Mouse (Mus musculus) heart, embryonic 13.5 days (tissue): Measurements from ENCODE around the gene Med24. TPM values are rescaled to one million over a fixed set of nuclear protein-coding genes. Genes with fewer than 3 reads are reported as not detected.
A peak's percentile ranks its signal among the peaks of the same experiment; 100 is the strongest.
"Not testable (repeated sequence)": the region's sequence is repeated elsewhere in the genome, so short reads cannot be mapped to it uniquely, and the experiment has no call there.

Source experiments
- ATAC-seq: fragments of 200-750 bp; cut with Nextera tagmentation; 2 replicates; pipeline ENCODE4 v1.8.0; 2017; ENCODE audit warnings: moderate TSS enrichment; ENCODE audit not compliant: insufficient number of reproducible peaks, low FRiP score, low TSS enrichment; ENCODE audit errors: extremely low read depth
- H3K27ac ChIP-seq: fragments of 300-500 bp; sonication (generic); replicated peaks from 2 replicates; pipeline ENCODE4 v1.5.1; 2015; ENCODE audit warnings: moderate library complexity, mild to moderate bottlenecking, inconsistent platforms
- H3K27me3 ChIP-seq: fragments of 300-500 bp; sonication (generic); replicated peaks from 2 replicates; pipeline ENCODE4 v1.6.1; 2015; ENCODE audit warnings: mild to moderate bottlenecking, inconsistent platforms
- H3K36me3 ChIP-seq: fragments of 300-500 bp; sonication (generic); 2 replicates; pipeline ENCODE4 v1.6.1; 2015; ENCODE audit warnings: mild to moderate bottlenecking, inconsistent platforms
- H3K4me1 ChIP-seq: fragments of 300-500 bp; sonication (generic); 2 replicates; pipeline ENCODE4 v1.6.1; 2015; ENCODE audit warnings: inconsistent platforms
- H3K4me2 ChIP-seq: fragments of 300-500 bp; sonication (generic); 2 replicates; pipeline ENCODE4 v1.6.1; 2015; ENCODE audit warnings: inconsistent platforms, mild to moderate bottlenecking, moderate library complexity
- H3K4me3 ChIP-seq: fragments of 300-500 bp; sonication (generic); 2 replicates; pipeline ENCODE4 v1.5.1; 2015; ENCODE audit warnings: moderate library complexity, mild to moderate bottlenecking, inconsistent platforms
- H3K9ac ChIP-seq: fragments of 300-500 bp; sonication (generic); 2 replicates; pipeline ENCODE4 v1.6.1; 2015; ENCODE audit warnings: inconsistent platforms, mild to moderate bottlenecking, moderate library complexity
- H3K9me3 ChIP-seq: fragments of 300-500 bp; sonication (generic); 2 replicates; pipeline ENCODE4 v1.6.1; 2016; ENCODE audit warnings: inconsistent platforms
- WGBS: fragments of 180-500 bp; shearing (Covaris S2); methylation state at CpG from one replicate; pipeline ENCODE4 v1.1.7; 2015; ENCODE audit warnings: mixed read lengths; 5-methylcytosine and 5-hydroxymethylcytosine counted together
- polyA plus RNA-seq: library from polyadenylated mRNA; unstranded; fragments of >200 nt; fragmentation: Nextera tagmentation; extraction: Ambion mirVana; gene quantifications from 2 replicates; pipeline ENCODE4 v1.2.1, GENCODE M21; 2015

Gene Med24
- polyA plus RNA-seq, 1 experiment from 2014 or later: 37.4 TPM

DNA sequence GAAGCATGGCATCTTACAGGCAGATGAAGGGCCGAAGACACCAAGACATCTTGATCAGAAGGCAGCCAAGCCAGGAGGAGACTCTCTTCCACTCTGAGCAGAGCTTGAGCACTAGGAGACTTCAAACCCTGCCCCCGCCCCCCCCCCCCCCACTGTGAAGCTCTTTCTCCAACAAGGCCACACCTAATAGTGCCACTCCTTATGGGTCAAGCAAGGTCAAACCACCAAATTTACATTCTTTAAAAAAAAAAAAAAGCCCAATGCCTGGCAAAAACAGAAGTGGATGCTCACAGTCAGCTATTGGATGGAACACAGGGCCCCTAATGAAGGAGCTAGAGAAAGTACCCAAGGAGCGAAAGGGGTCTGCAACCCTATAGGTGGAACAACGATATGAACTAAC is 48.6 kb downstream of the Med24 start:
- not testable (repeated sequence) for H3K9me3 ChIP-seq, H3K4me2 ChIP-seq, H3K27me3 ChIP-seq, H3K4me3 ChIP-seq, H3K9ac ChIP-seq, ATAC-seq, H3K27ac ChIP-seq
- WGBS: 80% methylated on average over 4 of the region's 4 CpGs
- H3K4me1 ChIP-seq: peaks cover 19% of the 10 kb centered on the region
- peaks cover 13% of the 10 kb centered on the region for H3K36me3 ChIP-seq

DNA sequence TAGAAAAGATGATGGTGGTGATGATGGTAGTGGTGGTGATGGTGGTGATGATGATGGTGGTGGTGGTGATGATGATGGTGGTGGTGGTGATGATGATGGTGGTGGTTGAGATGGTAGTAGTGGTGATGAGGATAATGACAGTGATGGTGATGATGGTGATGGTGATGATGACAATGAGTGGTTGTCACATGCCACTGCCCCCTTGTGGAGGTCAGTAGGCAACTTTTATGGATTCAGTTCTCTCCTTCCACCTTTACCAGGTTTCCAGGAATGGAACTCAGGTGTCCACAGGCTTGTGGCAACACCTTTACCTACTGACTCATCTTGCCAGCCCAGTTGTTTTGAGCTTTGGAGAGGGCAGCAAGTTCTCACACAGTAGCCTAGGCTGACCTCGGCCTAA is 49.2 kb downstream of the Med24 start:
- peaks cover 19% of the 10 kb centered on the region for H3K4me1 ChIP-seq
- H3K4me2 ChIP-seq: no peak overlapping the region
- no peak overlapping the region for H3K27ac ChIP-seq
- no peak overlapping the region for H3K4me3 ChIP-seq
- no peak overlapping the region for H3K9ac ChIP-seq
- WGBS: 86% methylated on average over 1 of the region's 1 CpGs
- H3K9me3 ChIP-seq: no peaks in the 10 kb centered on the region
- no peaks in the 10 kb centered on the region for H3K27me3 ChIP-seq
- ATAC-seq: no peak
- peaks cover 7% of the 10 kb centered on the region for H3K36me3 ChIP-seq

DNA sequence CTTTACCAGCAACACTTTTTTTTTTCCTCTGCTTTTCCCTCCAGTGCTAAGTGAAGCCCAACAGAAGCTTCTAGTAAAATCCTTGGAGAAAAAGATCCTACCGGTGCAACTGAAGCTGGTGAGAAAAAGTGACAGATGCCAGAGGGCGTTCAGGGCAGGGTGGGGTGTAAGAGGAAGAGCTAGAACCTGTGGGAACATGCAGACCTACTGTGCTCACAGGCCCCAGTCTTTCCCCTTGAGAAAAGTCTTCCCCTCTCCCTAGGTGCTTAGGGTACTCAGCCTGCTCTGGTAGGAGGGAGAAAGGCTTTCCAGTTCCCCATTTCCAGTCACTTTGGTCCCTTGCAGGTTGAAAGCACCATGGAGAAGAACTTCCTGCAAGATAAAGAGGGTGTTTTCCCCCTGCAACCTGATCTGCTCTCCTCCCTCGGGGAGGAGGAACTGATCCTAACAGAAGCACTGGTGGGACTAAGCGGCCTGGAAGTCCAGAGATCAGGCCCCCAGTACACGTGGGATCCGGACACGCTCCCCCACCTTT is 53.3 kb downstream of the Med24 start:
- H3K9ac ChIP-seq: peak overlapping the region; percentile 28; the same call in 1 of the 2 replicates
- H3K4me1 ChIP-seq: no peaks in the 10 kb centered on the region
- H3K27ac ChIP-seq: no peak overlapping the region
- H3K4me2 ChIP-seq: no peak overlapping the region
- peaks cover 15% of the 10 kb centered on the region for H3K27me3 ChIP-seq
- H3K9me3 ChIP-seq: no peaks in the 10 kb centered on the region
- WGBS: 23% methylated on average over 7 of the region's 7 CpGs
- no peaks in the 10 kb centered on the region for H3K36me3 ChIP-seq
- no peak overlapping the region for H3K4me3 ChIP-seq
- no peak for ATAC-seq

DNA sequence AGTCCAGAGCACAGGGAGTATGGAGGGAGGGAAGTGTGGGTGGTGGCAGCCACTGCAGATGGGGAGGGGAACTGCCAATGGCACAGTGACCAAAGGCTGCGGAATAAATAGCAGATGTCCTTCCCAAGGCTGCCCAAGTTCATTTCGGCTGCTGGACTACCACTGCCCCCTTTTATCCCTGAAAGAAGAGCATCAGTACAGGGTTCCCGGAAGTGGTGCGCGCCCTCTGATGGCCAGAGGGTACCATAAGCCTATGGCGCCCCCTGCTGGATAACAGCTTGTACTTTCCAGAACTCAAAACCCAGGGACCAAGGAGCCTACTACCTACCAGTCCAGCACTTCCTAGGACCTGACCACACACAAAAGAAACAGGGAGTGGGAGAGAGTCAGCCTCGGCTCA is 56.1 kb downstream of the Med24 start:
- H3K27me3 ChIP-seq: peaks cover 40% of the 10 kb centered on the region
- H3K4me3 ChIP-seq, H3K9me3 ChIP-seq, H3K4me1 ChIP-seq, H3K9ac ChIP-seq, H3K36me3 ChIP-seq, H3K27ac ChIP-seq: not testable (repeated sequence)
- H3K4me2 ChIP-seq: peak overlapping the region; percentile 42; the same call in 1 of the 2 replicates
- 9% methylated on average over 7 of the region's 7 CpGs for WGBS
- ATAC-seq: 0 out of 2 replicates have a peak, but pooled peaks have one; percentile 31

DNA sequence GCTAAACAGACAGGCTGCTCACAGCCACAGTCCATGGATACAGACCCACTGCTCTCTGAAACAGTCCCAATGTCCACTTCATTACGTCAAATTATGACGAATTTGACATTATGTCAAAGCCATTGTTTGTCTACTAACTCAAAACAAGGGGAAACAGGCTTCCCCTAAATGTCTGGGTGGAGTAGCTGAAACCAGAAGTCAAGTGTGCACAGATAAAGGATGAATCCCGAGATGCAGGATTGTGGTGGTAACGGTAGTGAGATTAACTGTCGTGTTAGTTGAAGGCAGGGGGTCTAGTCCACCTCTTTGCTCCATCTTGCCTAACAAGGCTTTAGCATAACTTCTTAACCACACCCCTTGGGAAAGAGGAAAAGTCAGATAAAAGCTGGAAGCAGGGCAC is 56.8 kb downstream of the Med24 start:
- WGBS: 69% methylated on average over 5 of the region's 5 CpGs
- Histone ChIP-seq H3K4me1 (no peaks in the 10 kb centered on the region), H3K27ac (no peak overlapping the region), H3K36me3 (no peaks in the 10 kb centered on the region), H3K9ac (no peak overlapping the region), H3K27me3 (peaks cover 47% of the 10 kb centered on the region), H3K9me3 (no peaks in the 10 kb centered on the region), H3K4me3 (no peak overlapping the region), H3K4me2 (no peak overlapping the region)
- no peak for ATAC-seq

DNA sequence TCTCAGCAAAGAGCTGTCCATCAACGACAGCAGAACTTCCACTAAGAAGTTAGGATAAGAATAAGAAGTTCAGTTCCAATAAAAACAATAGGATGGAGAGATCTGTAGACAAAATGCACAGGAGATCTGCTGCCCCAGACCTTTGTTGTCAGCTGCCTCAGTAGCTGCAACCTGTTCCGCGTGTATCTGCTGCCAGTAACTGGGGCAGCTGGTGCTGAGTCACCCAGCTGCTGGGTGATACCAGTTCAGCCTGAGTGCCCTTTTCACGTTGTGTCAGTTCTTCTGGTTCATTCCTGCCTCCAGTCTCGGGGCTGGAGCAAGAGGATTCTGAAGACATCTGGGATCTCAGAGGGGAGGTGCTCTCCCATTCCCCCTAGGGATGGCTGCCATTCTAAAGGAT is 57.4 kb downstream of the Med24 start:
- Histone ChIP-seq H3K9me3 (no peaks in the 10 kb centered on the region), H3K4me1 (no peaks in the 10 kb centered on the region), H3K4me2 (no peak overlapping the region), H3K27me3 (peaks cover 53% of the 10 kb centered on the region), H3K36me3 (no peaks in the 10 kb centered on the region), H3K9ac (no peak overlapping the region), H3K4me3 (no peak overlapping the region), H3K27ac (no peak overlapping the region)
- WGBS: 44% methylated on average over 5 of the region's 5 CpGs
- no peak for ATAC-seq

DNA sequence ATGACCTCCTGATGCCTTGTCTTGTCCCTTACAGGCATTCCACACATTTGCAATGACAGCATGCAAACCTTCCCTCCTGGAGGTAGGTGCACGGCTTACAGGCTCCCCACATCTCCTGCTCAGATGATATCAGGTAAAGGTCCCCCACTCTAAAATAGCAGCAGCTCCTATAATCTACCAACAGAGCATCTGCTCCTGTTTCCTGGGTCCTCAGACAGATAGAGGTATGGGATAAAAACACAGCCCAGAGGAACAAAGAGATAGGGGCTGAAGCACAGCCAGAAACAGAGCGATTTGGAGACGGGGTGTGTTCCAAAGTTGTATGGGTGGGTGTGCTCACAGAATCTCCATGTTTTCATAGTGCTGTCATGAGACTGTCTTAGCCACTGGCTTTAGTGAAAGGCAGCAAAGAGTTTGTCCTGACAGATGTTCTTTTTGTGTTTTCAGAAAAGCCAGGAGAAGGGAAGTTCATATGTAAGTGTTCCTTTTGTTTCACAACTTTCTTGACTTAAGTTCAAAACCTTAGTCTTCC is 57.9 kb downstream of the Med24 start:
- no peak overlapping the region for H3K9ac ChIP-seq
- peaks cover 58% of the 10 kb centered on the region for H3K27me3 ChIP-seq
- WGBS: 52% methylated on average over 3 of the region's 3 CpGs
- H3K27ac ChIP-seq: no peak overlapping the region
- H3K9me3 ChIP-seq: no peaks in the 10 kb centered on the region
- no peak overlapping the region for H3K4me2 ChIP-seq
- H3K4me1 ChIP-seq: no peaks in the 10 kb centered on the region
- ATAC-seq: no peak
- H3K36me3 ChIP-seq: no peaks in the 10 kb centered on the region
- no peak overlapping the region for H3K4me3 ChIP-seq

DNA sequence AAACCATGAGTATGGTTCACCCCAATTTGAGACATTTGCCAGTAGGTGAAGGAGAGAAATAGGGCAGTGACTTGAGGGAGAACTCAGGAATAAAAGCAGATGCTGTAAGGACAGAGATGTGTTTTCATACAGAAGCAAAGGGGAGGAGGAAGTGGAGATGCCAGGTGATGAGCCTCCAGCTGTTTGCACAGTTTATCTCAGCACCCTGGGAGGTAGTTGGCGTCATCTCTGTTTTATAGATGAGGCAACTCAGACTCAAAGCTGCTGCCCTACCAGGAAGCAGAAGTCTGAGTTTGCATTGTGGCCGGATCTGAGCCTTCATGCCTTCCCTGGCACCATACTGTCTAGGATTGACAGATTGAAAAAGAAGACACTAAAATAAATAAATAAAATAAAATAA is 60.3 kb downstream of the Med24 start:
- H3K4me1 ChIP-seq: no peaks in the 10 kb centered on the region
- no peak overlapping the region for H3K4me2 ChIP-seq
- no peak overlapping the region for H3K4me3 ChIP-seq
- H3K9me3 ChIP-seq: no peaks in the 10 kb centered on the region
- H3K36me3 ChIP-seq: no peaks in the 10 kb centered on the region
- no peak overlapping the region for H3K27ac ChIP-seq
- H3K27me3 ChIP-seq: peaks cover 76% of the 10 kb centered on the region
- 46% methylated on average over 2 of the region's 2 CpGs for WGBS
- H3K9ac ChIP-seq: no peak overlapping the region
- ATAC-seq: no peak

DNA sequence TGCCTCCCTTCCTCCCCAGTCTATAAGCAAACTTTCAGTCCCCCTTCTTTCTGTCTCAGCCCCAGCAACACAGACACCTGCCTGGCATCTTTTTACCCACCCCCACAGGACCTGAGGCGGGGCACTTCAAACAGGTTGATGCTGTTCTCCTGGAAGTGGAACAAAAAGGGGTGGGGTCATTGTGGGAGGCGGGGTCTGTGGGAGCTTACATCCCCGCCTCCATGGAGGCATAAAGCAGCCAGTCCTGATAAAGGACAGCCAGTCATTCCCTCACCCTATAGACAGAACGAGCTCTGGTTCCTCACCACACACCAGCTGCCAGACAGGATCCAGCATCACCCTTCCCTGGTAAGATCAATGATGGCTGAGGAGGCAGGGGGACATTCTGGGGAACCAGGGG is 65.1 kb downstream of the Med24 start, which contains the start of gene Gsdma:
Gsdma (plus strand) TSS at position 261 of the 400 bp plus-strand sequence.
- 28% methylated on average over 4 of the region's 4 CpGs for WGBS
- ATAC-seq: no peak
- Histone ChIP-seq H3K36me3 (no peaks in the 10 kb centered on the region), H3K4me3 (no peak within 1 kb of the TSS), H3K27me3 (peaks cover 64% of the 10 kb centered on the region), H3K9me3 (no peaks in the 10 kb centered on the region), H3K27ac (no peak within 1 kb of the TSS), H3K4me2 (no peak within 1 kb of the TSS), H3K9ac (no peak within 1 kb of the TSS), H3K4me1 (no peaks in the 10 kb centered on the region)

DNA sequence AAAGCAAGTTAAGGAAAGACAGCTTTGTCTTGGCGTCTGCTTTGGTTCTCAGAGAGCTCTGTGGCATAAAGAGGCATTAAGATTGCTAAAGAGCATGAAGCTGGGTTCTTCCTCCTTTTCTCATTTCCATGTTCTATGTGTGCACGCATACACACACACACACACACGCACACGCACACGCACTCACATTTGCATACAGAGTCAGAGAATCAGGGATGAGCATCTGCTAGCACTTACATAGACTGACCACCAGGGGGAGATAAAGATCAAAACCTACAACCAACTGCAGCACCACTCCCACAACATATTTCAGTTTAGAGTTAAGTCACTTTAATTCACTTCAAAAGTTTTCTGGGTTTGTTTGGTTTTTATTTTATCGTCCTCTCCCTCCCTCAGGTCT is 68.7 kb downstream of the Med24 start:
- Histone ChIP-seq H3K27ac (no peak overlapping the region), H3K9ac (no peak overlapping the region), H3K36me3 (no peaks in the 10 kb centered on the region), H3K9me3 (no peaks in the 10 kb centered on the region), H3K27me3 (peaks cover 33% of the 10 kb centered on the region), H3K4me3 (no peak overlapping the region), H3K4me2 (peak overlapping the region; percentile 7; the same call in 1 of the 2 replicates), H3K4me1 (no peaks in the 10 kb centered on the region)
- 11% methylated on average over 6 of the region's 6 CpGs for WGBS
- ATAC-seq: no peak

DNA sequence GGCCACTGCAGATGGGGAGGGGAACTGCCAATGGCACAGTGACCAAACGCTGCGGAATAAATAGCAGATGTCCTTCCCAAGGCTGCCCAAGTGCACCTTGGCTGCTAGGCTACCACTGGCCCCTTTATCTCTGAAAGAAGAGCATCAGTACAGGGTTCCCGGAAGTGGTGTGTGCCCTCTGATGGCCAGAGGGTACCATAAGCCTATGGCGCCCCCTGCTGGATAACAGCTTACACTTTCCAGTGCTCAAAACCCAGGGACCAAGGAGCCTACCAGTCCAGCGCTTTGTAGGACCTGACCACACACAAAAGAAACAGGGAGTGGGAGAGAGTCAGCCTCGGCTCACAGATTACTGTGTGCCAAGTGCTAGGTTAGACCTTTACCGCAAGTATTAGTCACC is 74.2 kb downstream of the Med24 start:
- not testable (repeated sequence) for ATAC-seq
- 8% methylated on average over 7 of the region's 7 CpGs for WGBS

More for the DNA sequence above, 74.2 kb downstream of the Med24 start:
- not testable (repeated sequence) for H3K27ac ChIP-seq, H3K36me3 ChIP-seq, H3K4me3 ChIP-seq, H3K4me1 ChIP-seq, H3K4me2 ChIP-seq, H3K9ac ChIP-seq, H3K9me3 ChIP-seq
- H3K27me3 ChIP-seq: peaks cover 32% of the 10 kb centered on the region
